Comparison of ENCODE assay signal across 8 mouse cellular contexts in genomic region chr12:86831591-86832550, GRCm38 (mm10). TPM values are rescaled to one million over a fixed set of nuclear protein-coding genes. Genes with fewer than 3 reads are reported as not detected.
DNase-seq lines count a peak whose midpoint lies in the region; ATAC-seq and TF ChIP-seq lines count a peak whose summit lies in the region.

No protein-coding gene starts in this region.

- H3K4me3 ChIP-seq in liver, postnatal 0 days (ENCODE audit: low read depth, low read length) = peak overlapping the region; percentile 24
- no peak overlapping the region for H3K4me3 ChIP-seq in neural tube, embryonic 12.5 days

- WGBS in liver, postnatal 0 days (ENCODE audit: insufficient replicate concordance) = 26% methylated on average over 32 of the region's 32 CpGs
- 27% methylated on average over 32 of the region's 32 CpGs for WGBS in neural tube, embryonic 12.5 days

- no peaks in the 10 kb centered on the region for H3K36me3 ChIP-seq in liver, postnatal 0 days (replicated peaks; ENCODE audit: insufficient read depth, low read length)
- H3K36me3 ChIP-seq in neural tube, embryonic 12.5 days = no peaks in the 10 kb centered on the region

- H3K27ac ChIP-seq in liver, postnatal 0 days (ENCODE audit: low read depth) = peak overlapping the region; percentile 77
- peak overlapping the region; percentile 70 for H3K27ac ChIP-seq in neural tube, embryonic 12.5 days

- H3K4me2 ChIP-seq in liver, postnatal 0 days (ENCODE audit: low read depth, low read length) = peak overlapping the region; percentile 70
- H3K4me2 ChIP-seq in neural tube, embryonic 12.5 days (replicated peaks) = peak overlapping the region; percentile 54

- H3K4me1 ChIP-seq in liver, postnatal 0 days (ENCODE audit: insufficient read depth) = peaks cover 58% of the 10 kb centered on the region
- peaks cover 31% of the 10 kb centered on the region for H3K4me1 ChIP-seq in neural tube, embryonic 12.5 days

- TF ChIP-seq CTCF in liver, postnatal 0 days (IDR thresholded peaks at IDR 0.05; ENCODE audit: low read depth) = no peak

- DNase-seq in 416B (ENCODE audit: low read depth) (peak; percentile 86), R1 (ENCODE audit: low read depth, low spot score) (peak; percentile 88)
- DNase-seq in embryo, embryonic 9.5 days (ENCODE audit: extremely low spot score) = peak; percentile 70
- peak; percentile 77 to 78 for DNase-seq in heart, adult 9 months (ENCODE audit: low spot score in 2 of 2)
- peak; percentile 83 for DNase-seq in kidney, adult 18-20 months
- DNase-seq in liver, postnatal 0 days = peak; percentile 75
- DNase-seq in urinary bladder, postnatal 25 days (ENCODE audit: low spot score) = peak; percentile 54

- H3K9me3 ChIP-seq in liver, postnatal 0 days (ENCODE audit: low read length) = no peaks in the 10 kb centered on the region
- no peaks in the 10 kb centered on the region for H3K9me3 ChIP-seq in neural tube, embryonic 12.5 days

- no peak for TF ChIP-seq EP300 in liver, postnatal 0 days (IDR thresholded peaks at IDR 0.05; ENCODE audit: low read depth)

- peak overlapping the region; percentile 56 for H3K9ac ChIP-seq in liver, postnatal 0 days (replicated peaks)
- peak overlapping the region; percentile 41 for H3K9ac ChIP-seq in neural tube, embryonic 12.5 days

- H3K27me3 ChIP-seq in liver, postnatal 0 days (ENCODE audit: insufficient read depth, low read length) = no peaks in the 10 kb centered on the region
- no peaks in the 10 kb centered on the region for H3K27me3 ChIP-seq in neural tube, embryonic 12.5 days (replicated peaks)

- peak; percentile 8; the same call in 1 of the 2 replicates for ATAC-seq in liver, postnatal 0 days
- ATAC-seq in neural tube, embryonic 12.5 days (ENCODE audit: low FRiP score, low read depth) = peak; percentile 84

RNA-seq across cellular contexts. Expression of gene Irf2bpl, which starts 52.7 kb away (rescaled TPM):
- polyA plus RNA-seq in liver, postnatal 0 days (2015; fragmentation: Nextera tagmentation; extraction: Ambion mirVana) = 5.0 and 5.3 TPM in 2 replicates
- polyA plus RNA-seq in neural tube, embryonic 12.5 days (2016; fragmentation: Nextera tagmentation; extraction: Ambion mirVana) = 57.2 and 61.9 TPM in 2 replicates
